Mouse (Mus musculus): ENCODE data around the gene 2700049A03Rik.
A peak's percentile ranks its signal among the peaks of the same experiment; 100 is the strongest.
"Not testable (repeated sequence)": the region's sequence is repeated elsewhere in the genome, so short reads cannot be mapped to it uniquely, and the experiment has no call there.

Gene 2700049A03Rik

GRCm38 (mm10) chr12:71136130-71136973 is at the start of gene 2700049A03Rik, which contains the start of gene Timm9:
Gene 2700049A03Rik, plus strand, starts transcription at chr12:71136848.
Gene Timm9, minus strand, starts transcription at chr12:71136684.
- DNase-seq = peak; percentile 70

- not testable (repeated sequence) for DNase-seq
These were observed 32.4 kb upstream of the 2700049A03Rik start for GRCm38 (mm10) chr12:71104275-71104674.

- DNase-seq = no peak
These were observed 29.4 kb upstream of the 2700049A03Rik start for GRCm38 (mm10) chr12:71107216-71107771.

GRCm38 (mm10) chr12:71111331-71111730 is 25.3 kb upstream of the 2700049A03Rik start, which contains the start of gene Tomm20l:
Gene Tomm20l, plus strand, starts transcription at chr12:71111428.
- DNase-seq = no peak

- DNase-seq = no peak
These were observed 23.6 kb upstream of the 2700049A03Rik start for GRCm38 (mm10) chr12:71113074-71113473.

GRCm38 (mm10) chr12:71113675-71114288 is 22.9 kb upstream of the 2700049A03Rik start:
- DNase-seq = peak; percentile 87

- DNase-seq = no peak
These were observed 20.2 kb upstream of the 2700049A03Rik start for GRCm38 (mm10) chr12:71116411-71116810.

GRCm38 (mm10) chr12:71122731-71123130 is 13.9 kb upstream of the 2700049A03Rik start:
- no peak for DNase-seq

GRCm38 (mm10) chr12:71123286-71123685 is 13.4 kb upstream of the 2700049A03Rik start:
- no peak for DNase-seq

GRCm38 (mm10) chr12:71135581-71135980 is 1.1 kb upstream of the 2700049A03Rik start:
- no peak for DNase-seq

GRCm38 (mm10) chr12:71136974-71137491 is 385 bp downstream of the 2700049A03Rik start:
- DNase-seq = peak; percentile 65

GRCm38 (mm10) chr12:71137686-71138085 is 1.0 kb downstream of the 2700049A03Rik start:
- DNase-seq = no peak

- no peak for DNase-seq
These were observed 2.7 kb downstream of the 2700049A03Rik start for GRCm38 (mm10) chr12:71139258-71139828.

GRCm38 (mm10) chr12:71141189-71141588 is 4.5 kb downstream of the 2700049A03Rik start:
- no peak for DNase-seq

- peak; percentile 12 for DNase-seq
These were observed 11.0 kb downstream of the 2700049A03Rik start for GRCm38 (mm10) chr12:71147641-71148040.

GRCm38 (mm10) chr12:71148801-71149200 is 12.2 kb downstream of the 2700049A03Rik start:
- DNase-seq = no peak

GRCm38 (mm10) chr12:71149456-71149855 is 12.8 kb downstream of the 2700049A03Rik start:
- DNase-seq = no peak

- DNase-seq = no peak
These were observed 13.5 kb downstream of the 2700049A03Rik start for GRCm38 (mm10) chr12:71150167-71150566.

- no peak for DNase-seq
These were observed 18.3 kb downstream of the 2700049A03Rik start for GRCm38 (mm10) chr12:71154979-71155378.

GRCm38 (mm10) chr12:71157974-71158373 is 21.3 kb downstream of the 2700049A03Rik start:
- no peak for DNase-seq

- DNase-seq = no peak
These were observed 27.8 kb downstream of the 2700049A03Rik start for GRCm38 (mm10) chr12:71164410-71164809.

- DNase-seq = no peak
These were observed 33.3 kb downstream of the 2700049A03Rik start for GRCm38 (mm10) chr12:71169911-71170310.

GRCm38 (mm10) chr12:71183736-71184135 is 47.1 kb downstream of the 2700049A03Rik start:
- DNase-seq = no peak
